Mouse (Mus musculus) right cerebral cortex, postnatal 25 days (tissue): Measurements from ENCODE around the gene Dnajc1.

Experiments
- DNase-seq: peaks from one replicate; pipeline ENCODE4 v3.0.0; 2022

Gene Dnajc1

DNA sequence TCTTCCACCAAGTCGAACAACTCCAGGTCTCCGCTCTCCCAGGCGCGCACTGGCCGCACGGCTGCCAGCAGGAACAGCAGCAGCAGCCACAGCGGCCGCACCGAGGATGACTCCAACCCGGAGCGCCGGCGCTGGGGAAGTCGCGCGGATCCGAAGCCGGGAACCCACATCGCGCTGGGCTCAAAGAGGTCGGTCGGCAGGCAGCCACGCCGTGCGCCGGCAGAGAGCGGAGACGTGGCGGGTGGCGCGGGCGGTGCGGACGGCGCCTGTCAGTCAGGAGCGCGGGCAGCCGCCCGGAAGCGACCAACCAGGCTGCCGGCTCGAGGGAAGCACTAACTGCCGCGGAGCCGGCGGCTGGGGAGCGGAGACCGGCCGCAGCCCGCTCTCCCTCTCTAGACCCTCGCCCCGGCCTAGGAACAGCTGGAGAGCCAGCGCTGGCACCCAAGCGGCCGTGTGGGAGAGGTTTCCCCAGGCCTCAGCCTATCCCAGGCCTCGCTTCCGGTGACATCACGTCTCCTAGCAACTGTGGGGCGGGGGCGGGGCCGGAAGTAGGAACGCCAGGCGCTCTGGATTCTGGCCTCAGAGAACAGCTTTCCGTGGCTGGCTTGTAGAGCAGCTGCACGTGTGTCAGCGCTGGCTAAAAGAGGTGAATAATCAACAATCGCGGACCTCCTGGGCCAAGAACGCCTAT is at the start of gene Dnajc1:
TSS of gene Dnajc1 (minus strand) at position 500 of the 691 bp plus-strand sequence.
- peak; percentile 87 for DNase-seq

DNA sequence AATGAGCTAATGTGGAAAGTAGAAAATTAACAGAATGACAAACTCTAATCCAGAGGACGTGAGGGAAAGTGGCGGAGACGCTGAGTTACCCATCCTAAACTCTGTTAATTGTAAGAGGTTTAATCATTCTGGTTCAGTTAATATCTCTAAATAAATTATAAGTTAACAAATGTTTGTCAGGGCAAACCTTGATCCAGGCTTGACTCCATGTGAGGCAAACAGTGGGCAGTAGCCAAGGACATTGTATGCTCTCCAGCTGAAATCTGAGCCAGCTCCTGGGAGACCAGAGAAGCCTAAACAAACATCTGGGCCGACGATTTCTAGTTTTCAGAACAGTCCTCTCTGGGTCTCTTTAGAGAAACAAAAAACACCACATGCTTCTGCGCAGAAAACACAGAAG is 49.2 kb upstream of the Dnajc1 start:
- no peak for DNase-seq

DNA sequence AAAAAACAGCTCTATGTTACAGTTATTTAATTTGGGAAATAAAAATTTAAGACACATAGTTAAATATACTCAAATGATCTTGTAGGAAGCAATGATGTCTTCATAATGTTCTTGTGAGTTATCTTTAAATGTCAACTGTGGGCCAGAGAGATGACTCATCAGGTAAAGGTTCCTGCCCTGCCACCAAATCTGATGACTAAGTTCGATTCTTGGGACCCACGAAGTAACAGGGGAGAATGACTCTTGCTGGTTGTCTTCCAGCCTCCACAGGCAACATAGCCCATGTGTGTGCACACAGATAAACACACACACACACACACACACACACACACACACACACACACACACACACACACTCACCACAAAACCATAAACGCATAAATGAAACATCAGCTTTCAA is 22.6 kb upstream of the Dnajc1 start:
- no peak for DNase-seq

DNA sequence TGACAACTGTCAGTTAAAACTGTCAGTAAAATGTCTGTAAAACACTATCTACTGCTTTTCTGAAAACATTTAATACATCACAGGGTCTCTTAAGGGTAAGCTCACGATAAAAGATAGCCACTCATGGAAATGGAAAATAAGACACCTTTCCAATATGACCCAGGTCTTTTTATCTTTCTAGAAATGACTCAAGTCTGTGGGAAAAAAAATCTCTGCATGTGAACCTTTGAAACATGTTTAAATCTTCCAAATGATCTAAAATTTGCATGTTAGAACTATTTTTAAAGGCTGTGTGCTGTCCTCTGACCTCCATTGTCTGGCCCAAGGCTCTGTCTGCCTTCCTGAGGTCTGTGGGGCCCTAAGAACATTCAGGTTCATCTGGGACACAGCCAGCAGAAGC is 11.0 kb upstream of the Dnajc1 start:
- no peak for DNase-seq

DNA sequence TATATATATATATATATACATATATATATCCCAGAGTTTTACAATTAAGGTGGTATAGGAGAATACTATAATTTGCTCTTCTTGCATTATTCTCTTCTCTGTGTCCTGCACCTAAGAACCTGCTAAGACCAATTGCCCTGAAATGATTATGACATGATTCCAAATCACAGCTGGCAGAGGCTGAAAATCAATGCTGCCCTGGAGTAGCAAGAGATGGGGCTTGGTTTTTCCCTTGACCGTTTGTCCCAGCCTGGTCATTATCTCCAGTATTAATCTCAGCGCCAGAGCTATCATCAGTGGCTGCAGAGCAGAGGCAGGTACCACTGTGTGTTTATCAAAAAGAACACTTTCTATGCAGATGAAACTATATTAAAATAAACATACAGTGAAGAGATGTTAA is 9.1 kb upstream of the Dnajc1 start:
- no peak for DNase-seq

DNA sequence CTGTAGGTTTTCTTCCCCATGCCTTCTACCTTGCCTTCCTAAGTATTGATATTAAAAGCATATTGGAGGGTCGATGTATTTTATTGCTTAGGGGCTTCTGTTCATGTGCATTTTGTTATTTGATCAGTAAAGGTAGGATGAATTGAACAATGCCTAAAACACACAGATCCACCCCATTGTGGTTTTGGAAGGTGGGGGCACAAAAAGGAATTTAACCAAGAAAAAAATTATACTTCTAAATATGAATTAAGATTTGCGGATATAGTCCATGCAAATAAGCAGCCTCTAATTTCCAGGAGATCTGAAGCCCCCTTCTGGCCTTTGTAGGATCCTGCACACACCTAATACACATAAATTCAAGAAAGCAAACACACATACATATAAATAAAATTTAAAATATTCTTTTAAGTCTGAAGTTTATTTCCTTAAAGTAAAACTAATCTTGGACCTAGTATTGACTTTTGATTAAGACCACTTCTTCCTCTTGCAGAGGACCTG is 441 bp upstream of the Dnajc1 start:
- DNase-seq = no peak

DNA sequence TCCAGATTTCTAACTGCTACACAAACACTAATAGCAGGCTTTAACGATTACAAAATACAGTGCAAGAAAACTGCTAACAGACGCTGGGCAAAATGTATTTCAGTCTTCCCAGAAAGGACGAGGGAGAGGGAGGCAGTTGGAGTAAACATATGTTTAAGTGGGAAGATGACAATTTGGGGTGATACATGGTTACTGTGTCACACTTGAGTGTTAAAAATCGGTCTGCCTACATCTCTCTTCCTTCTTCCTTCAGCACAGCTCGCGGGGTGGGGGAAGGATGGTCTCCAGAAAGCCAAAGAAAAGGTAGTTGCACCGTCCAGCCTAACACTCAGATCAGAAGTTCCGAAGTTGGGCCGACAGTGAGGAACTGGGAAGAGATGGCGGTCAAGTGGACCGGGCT is 769 bp downstream of the Dnajc1 start:
- DNase-seq = no peak

DNA sequence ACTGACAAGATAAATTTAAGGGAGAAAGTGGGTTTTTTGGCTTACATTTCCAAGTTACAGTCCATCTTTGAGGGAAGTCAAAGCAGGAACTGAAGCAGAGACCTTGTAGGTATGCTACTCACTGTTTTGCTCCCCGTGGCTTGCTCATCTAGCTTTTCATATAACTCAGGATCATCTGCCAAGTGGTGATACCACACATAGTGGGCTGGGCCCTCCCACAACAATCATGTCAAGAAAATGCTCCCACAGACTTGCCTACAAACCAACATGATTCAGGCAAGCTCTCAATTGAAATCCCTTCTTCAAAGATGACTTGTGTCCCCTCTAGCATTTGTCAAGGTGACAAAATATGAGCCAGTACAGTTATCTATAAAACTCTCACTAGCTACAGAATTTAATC is 3.0 kb downstream of the Dnajc1 start:
- peak; percentile 6 for DNase-seq

DNA sequence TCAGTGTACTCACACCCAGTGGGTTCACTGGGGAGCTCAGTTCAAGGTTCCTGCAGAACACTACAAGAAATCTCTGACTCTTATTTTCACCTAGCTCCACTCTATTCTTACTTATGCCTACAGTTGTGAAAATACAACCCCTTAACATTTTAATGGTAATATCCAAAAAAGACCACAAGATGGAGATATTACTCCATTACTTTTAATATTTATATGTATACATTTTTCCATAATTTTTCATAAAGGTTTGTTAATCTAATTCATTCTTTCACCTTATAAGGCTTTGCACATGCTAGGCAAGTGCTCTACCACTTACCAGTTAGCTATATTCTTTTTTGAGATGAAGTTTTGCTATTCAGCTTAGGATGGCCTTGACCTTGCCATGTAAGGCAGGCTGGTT is 11.0 kb downstream of the Dnajc1 start:
- DNase-seq = no peak

DNA sequence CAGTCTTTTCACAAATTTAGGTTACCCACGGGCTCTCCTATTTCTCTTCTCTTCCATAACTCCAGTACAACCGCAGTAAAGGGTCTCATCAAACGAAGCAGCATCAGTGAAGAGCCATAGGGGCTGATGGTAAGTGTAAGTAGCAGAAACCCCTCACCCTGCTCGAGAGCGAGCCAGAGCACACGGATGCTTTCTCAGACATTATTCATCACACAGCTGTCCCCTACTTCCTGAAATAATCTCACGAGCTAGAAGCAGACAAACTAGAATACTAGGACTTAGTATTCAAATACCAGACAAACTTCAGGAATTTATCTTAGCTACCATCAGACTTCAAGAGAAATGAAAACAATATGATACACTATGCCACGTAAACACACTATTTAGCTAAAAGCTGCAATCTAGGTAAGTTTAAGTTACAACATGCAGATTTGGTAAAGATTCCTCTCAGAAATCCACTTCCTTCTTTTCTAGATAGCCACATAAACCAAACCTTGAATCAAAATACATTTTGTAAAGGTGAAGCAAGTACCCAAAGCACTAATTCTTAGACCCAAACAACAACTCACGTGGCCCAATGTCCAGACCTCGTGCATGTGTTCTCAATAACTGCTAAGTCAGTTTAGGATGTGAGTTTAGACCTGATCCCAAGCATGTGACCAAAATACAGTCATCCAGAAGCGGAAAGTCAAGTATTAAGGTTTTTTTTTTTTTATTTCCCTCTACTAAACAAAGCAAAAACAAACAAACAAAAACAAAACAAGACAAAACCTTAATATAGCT is 20.0 kb downstream of the Dnajc1 start:
- no peak for DNase-seq

DNA sequence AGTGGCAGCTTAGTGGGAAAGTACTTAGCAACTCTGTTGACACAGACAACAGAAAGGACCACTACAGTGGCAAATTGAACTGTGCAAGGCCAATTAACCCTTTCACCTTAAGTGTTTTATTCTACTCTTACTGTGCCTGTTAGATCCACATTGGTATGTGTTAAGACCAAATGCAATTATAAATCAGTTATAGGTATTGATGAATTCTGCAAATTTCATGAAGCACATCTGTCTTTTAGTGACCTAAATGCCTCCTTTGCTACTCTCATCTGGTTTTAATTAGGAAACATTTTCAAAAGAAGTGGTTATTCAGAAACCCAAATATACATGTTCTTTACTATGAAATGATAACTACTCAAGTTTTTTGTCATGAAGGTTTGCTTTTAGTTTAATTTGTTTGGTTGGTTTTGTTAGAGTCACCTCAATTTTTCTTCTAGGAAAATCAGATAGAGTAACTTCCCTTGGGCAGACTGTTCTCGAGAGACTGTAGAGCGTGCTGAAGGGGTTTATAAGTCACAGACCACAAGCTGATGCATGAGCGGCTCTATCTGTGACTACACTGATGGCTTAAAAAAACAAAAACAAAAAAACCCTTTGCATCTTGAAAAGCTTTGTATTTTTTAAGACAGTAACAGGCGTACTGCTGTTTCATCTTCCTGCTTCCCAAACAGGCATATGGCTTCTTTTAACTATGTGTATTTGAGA is 21.7 kb downstream of the Dnajc1 start:
- DNase-seq = no peak

DNA sequence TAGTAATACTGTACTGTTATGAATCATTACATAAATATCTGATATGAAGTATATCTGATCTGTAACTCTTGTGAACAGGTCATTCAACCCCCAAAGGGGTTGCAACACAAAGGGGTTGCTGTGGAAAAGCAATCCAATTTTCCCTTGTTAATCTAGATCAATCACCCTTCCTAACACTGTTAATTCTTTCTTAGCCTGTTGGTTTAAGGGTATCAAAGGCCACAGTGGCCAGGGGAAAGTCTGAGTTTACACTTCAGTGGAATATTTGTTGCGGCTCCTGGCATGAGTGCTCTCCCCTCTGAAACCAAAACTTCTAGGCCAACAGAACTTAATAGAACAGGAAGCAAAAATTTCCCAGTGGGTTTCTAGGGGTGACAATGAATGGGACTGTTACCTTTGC is 28.2 kb downstream of the Dnajc1 start:
- no peak for DNase-seq

DNA sequence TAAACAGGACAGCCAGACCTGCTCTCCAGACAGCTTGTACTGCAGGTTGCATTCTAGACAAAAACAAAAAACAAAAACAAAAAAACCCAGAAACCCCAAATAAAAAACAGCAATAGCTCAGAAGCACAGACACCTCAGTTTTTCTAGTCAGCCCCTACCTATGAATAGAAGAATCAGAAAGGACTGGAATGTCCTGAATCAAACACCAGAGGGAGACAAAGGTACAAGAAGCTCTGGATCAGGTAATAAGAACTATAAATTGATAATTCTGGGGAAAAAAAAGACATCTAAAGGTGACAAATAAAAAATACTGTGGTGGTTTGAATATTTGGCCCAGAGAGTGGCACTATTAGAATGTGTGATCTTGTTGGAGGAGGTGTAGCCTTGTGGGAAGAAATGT is 37.3 kb downstream of the Dnajc1 start:
- DNase-seq = no peak

DNA sequence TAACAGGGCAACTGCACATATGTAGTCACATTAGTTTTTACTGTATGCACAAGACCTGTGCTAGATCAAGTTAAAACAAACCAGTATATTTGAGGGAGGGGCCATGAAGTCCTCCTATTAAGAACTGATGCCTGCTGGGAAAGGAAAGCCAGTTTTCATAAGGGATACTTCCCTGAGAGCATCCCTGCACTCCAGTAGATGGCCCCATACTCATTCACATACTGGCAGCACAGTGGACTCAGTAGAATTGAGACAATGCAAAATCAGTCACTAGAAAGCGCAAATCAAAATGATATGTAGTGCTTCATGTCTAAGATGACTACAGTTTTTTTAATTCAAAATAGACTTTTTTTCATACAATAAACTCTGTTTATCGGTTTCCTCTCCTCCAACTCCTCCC is 40.0 kb downstream of the Dnajc1 start:
- no peak for DNase-seq

DNA sequence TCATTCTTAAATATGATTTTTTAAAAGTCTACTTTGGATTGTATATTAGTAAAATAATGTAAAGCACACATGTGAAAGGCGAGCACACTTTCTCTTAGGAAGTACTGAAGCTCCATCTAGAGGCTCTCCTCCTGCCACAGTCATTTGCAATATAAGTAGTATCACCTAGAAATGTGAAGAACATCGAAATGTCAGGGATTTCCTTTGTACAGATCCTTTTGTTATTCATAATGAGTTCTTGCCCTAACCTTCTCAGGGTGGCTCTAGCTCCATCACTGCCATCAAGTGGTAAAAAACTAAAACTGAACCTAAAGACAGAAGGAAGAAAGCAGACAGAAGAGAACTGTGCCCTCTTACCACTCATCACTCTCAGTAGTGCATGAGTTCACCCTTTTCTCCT is 49.2 kb downstream of the Dnajc1 start:
- no peak for DNase-seq

DNA sequence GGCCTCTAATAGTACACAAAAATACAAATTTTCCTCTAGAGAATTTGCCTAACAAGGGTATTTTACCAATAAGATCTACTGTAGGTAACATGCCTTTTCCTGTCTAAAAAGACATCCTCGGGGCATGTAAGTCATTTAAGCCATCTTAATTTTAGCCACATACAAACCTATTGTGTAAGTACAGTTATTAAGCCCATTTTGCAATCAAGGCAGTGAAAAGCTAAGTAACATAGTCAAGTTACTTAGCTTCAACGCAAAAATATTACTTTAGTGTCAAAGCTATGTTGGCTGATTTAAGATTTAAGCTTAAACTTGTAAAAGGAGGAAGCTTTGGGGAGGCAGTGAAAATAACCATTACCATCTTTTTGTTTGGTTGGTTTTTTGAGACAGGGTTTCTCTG is 74.0 kb downstream of the Dnajc1 start:
- no peak for DNase-seq

DNA sequence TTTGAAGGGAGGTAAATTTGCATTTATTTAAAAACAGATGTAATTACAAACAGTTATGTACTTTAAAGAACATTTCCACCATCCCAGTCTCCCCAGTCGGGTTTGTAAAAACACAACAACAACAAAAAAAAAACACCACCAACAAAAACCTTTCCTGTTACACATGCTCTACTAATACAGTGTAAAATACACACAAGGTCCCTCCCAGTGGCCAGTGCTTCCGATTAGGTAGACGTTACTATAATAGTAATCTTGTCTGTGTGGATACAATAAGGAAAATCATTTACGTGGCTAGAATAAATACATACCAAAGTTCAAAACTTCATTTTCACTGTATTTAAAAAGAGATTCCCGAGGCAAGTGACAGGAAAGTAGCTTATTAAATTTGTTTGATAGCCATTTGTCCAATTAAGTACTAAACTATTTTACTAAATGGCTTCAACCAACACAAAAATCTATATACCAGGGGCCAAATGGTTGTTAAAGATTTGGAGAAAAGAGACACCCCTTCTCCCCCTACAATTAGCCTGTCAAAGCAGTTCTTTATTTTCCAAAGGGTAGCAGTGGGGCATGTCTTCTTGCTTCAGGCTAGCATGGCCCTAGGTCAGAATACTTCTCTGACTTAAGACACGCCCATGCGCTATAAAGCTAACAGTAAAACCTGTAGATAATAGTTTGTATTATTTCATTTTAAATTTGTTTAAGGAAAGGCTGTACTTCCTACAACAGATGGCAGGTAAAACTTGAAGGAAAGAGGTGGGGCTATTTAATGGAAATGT is 74.9 kb downstream of the Dnajc1 start:
- no peak for DNase-seq

DNA sequence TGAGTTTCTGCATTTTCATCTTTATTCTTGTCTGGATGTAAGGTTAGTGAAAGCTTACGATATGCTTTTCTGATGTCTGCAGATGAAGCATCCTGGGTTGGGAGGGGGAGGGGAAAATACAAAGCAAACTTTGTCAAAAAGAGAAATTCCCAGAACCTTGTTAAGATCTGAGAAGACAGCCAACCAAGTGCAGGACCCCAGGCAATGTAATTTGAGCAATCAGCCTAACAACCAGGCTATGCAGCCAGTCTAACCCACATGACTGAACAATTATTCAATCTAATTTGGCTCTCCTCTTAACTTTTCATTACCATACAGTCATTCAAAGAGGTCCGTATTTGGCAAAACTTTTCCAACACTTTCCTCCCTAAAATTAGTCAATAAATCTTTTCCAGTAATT is 75.7 kb downstream of the Dnajc1 start:
- no peak for DNase-seq

DNA sequence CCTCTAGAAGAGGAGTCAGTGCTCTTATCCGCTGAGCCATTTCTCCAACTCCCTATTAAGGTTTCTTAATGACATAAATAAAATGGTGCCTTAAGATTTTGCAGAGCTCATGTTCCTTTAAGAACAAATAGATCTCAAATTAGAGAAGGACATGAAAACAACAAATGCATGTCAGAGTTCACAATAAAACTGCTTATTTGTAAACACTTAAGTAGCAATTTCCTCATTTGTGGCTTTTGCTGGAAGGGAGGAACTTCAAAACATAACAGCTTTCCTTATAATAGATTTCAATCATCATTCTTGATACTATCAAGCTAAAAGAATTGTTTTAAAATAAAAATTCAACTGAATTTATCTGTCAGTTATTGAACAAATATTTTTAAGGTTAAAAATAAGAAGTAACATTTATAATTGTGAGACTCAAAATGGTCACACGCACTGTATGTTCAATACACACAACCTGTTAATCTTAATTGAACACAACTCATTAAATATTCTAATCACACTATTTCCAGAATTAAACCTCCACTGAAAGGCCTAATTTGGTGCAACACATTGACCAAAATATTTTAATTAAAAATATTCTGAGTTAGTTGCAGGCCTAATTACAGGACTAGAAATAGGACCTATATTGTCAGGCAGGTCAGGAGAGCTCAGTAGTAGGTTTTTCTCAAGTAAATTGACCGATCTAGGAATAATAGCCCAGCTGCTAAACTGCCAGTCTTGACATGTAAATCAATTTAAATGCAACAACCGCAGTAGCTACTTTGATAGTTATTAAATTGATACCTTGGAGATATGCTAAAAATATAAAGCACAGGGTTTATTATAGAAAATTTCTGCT is 82.1 kb downstream of the Dnajc1 start:
- no peak for DNase-seq

DNA sequence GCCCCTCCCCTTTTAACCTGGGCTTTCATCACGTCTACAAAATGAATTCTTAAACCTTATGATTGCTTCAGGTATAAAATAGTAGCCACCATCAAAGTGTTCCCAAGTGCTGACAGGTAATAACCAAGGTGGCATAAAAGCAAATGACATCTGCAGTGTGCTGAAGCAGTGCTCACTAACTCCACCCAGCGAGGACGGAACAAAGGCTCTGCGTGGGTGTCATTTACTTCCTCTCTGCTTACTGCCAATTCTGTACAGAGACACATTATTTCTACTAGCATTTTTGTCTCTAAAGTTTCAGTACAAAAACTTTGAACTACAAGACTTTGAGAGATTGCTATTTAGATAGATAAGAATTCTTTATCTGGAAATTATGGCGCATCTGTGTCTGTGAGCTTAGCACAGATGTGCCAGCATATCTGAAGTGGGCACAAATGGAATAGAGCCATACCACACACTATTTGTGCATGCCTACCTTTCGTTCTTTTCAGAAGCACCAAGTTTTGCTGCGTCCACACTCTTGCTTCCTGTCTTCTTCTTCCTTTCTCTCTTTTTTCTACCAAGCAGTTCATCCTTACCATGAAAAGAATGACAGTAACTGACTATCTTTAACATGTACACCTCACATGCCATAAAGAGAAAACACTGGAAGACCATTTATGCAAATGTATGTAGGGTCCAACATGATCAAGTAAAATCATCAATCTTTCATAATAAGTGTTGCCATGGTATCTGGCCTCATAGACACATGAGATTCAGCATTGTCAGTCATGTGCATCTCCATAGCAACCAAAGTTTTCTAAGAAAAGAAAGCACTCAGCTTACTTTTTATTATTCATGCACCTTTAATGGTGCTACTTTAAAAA is 85.0 kb downstream of the Dnajc1 start:
- DNase-seq = no peak

DNA sequence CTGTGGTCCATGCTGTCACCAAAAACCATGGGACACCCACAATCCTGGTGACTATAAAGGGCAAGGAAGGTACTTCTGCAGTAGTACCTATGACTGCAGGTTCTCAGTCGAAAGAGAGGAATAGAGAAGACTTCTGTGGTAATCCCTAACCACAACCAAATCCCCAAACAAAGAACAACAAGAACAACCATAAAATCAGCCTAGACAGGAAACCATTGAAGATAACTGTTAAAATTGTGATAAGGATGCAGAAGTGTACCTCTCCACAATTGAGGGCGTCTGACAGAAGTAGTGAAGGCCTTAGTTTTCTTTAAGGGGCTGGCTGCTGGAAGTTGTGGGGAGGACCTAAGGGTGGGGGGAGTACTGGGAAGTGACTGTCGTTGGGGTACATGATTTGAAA is 91.7 kb downstream of the Dnajc1 start:
- no peak for DNase-seq
